Mouse (Mus musculus): ENCODE measurements around the gene Atp1a1.

DNA sequence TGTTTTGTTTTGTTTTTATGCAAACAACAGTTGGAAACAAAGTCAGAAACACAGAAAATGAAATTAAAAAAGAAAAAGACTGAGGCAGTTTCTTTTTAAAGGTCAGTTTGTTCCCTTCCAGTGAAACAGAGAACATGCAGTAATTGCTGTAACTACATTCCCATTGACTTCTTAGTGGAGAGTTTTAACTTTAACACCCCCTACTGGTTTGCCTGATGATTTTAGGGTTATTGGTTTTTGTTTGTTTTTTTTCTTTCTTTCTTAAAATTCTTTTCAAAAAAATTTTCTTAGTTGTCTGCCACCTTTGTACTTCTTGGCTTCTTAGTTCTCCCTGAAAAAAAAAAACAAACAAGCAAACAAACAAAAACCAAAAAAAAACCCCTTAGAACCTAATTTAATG, 12.5 kb upstream of the Atp1a1 start:
- TF ChIP-seq GATA1 (IDR thresholded peaks at IDR 0.05; ENCODE audit: low read length) (no peak), TAL1 (IDR thresholded peaks at IDR 0.05; ENCODE audit: low read length) (no peak)
